Mouse (Mus musculus) CD4-positive helper T cell, adult 2 months (primary cell): ENCODE data around the gene Iqcb1.
A peak's percentile ranks its signal among the peaks of the same experiment; 100 is the strongest.
"Not testable (repeated sequence)": the region's sequence is repeated elsewhere in the genome, so short reads cannot be mapped to it uniquely, and the experiment has no call there.

Experiments used
- DNase-seq: peaks from one replicate; pipeline ENCODE4 v3.0.0-alpha.2; 2012; ENCODE audit warnings: low read depth, missing footprints, low spot score

Gene Iqcb1

GRCm38 (mm10) chr16:36828054-36828786 lies at the start of gene Iqcb1:
TSS of gene Iqcb1 (plus strand) at chr16:36828385.
- peak; percentile 84 for DNase-seq

DNA sequence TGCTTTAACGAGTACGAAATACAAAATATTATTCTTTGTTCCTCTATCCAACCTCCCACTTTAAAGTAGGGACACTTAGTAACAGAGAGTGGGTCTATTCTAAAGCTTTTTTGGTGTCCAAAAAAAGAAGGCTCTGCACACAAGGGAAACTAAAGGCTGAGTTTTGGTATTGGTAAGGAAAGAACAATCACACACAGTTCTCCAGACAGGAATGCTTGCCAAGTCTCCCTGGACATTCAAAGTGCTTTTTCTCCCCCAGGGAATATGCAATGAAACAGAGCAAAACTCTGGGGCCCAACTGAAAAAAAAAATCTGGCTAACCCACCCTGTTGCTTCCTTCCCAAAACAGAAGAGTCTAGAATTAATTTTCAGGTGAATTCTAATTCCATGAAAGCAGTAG lies 44.0 kb upstream of the Iqcb1 start:
- DNase-seq = no peak

GRCm38 (mm10) chr16:36784594-36785313 lies 43.4 kb upstream of the Iqcb1 start, which contains the start of gene Slc15a2:
TSS of gene Slc15a2 (minus strand) at chr16:36784962.
- DNase-seq = no peak

DNA sequence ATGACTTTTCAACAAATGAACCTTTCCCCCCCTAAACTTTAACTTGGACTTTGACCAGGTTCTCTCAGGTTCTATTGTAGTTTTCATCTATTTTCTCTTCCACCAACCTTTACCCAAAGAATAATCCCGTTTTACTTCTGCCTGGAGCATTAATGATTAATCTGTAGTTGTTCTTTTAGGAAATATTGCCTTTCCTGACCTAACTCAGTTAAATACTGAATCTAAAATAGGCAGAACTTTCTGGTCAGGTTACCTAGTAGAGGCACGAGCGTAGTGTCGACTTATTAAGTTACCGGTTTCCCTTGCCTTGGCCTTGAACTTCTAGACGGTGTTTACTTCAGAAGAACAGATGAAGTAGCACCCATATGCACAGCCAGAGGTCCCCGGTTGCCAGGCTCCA lies 41.7 kb upstream of the Iqcb1 start:
- no peak for DNase-seq

DNA sequence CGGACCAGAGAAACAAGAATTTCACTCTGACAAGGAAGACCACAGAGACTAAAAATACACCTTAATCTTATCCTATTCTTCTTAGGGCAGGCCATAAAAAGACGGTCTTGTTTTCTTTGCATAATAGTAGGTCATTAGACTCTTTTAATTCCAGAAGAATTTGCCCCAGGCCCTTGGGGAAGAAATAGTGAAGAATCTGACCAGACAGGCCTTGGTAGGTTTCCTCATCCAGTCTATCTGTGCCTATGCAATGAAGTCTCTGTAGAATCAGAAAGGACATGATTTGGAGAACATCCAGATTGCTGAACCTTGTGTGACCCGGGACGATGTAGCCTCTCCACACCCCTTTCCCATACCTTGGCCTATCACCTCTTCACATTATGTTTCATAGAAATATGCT lies 38.0 kb upstream of the Iqcb1 start:
- no peak for DNase-seq

- no peak for DNase-seq
Observed at GRCm38 (mm10) chr16:36794976-36795375, 33.2 kb upstream of the Iqcb1 start.

DNA sequence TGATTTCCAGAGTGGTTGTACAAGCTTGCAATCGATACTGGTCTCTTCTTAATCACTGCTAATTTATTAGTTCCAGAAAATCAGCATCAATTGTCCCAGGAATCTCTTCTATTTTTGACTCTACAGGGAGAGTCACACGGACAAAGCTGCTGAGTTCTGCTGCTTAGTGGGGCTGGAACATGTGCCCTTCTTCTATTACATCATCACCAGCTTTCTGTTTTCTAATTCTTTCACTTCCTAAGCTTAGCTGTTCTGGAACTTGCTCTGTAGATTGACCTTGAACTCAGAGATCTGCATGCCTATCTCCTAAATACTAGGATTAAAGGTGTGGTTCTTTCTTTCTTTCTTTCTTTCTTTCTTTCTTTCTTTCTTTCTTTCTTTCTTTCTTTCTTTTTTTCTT lies 29.9 kb upstream of the Iqcb1 start:
- DNase-seq = no peak

DNA sequence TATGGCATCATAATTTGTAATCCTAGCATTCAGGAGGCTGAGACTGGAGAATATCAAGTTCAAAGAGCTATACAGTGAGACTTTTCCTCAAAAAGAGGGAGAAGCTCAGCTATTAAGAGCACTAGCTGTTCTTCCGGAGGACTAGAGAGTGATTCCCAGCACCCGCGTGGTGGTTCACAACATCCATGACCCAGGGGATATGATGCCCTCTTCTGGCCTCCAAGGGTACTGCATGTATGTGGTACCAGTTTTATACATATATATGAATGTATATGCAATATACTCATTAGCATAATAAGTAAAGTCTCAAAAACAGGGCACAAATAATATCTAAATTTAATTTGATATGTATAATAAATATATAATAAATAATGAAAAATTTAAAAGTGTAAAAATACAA lies 25.8 kb upstream of the Iqcb1 start:
- DNase-seq = no peak

- no peak for DNase-seq
Observed at GRCm38 (mm10) chr16:36808616-36809015, 19.6 kb upstream of the Iqcb1 start.

DNA sequence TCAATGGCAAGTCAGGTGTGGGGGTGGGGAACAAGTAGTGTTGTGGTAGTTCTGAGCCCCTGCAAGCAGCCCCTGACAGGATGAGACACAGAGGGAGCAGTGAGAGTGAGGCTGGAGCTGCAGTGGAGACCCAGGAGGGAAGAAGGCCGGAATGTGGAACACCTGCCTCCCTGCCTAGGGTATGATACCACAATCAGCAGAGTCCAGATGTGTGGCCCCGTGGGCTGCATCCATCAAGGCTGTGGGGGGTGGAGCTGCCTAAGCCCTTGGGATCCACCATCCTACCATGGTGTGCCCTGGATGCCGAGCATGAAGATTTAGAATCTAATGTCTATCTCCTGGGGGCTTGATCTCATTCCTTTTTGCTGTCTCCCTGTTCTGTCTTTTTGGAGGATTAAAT lies 14.5 kb upstream of the Iqcb1 start:
- DNase-seq = no peak

DNA sequence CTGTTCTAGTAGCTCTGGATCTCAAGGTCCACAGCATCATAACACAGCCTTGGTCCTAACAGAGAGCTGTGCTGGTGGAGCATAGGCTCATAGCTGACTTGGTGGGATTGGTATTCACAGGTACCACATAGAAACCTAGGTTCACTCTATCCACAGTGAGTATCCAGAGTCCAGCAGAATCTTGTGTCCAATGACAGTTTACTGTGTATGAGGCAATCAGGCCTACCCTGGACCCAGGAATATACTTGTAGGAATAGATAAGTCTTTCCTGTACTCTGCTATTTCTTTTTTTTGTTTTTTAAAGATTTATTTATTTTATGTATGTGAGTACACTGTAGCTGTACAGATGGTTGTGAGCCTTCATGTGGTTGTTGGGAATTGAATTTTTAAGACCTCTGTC lies 11.3 kb upstream of the Iqcb1 start:
- DNase-seq = no peak

DNA sequence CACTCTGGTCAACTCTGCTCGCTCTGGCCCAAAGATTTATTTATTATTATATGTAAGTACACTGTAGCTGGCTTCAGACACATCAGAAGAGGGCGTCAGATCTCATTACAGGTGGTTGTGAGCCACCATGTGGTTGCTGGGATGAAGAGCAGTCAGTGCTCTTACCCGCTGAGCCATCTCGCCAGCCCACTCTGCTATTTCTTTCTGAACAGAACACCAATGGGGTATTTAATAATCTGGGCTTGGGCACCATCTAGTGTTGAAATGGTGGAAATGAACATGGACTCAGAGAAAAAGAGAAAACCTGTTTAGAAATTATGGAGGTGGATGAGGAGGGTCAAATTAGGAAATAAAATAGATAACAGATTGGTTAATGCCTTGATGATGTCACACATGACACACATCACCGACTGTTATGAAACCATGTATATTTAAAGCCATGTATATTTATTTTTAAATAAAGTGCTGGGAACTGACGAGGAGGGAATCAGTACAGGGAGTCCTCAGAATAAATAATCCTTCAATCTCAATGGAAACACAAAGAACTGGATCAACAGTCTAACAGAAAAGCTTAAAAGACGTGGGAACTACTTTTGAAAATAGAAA lies 10.8 kb upstream of the Iqcb1 start:
- DNase-seq = peak; percentile 78

- DNase-seq = no peak
Observed at GRCm38 (mm10) chr16:36820016-36820415, 8.2 kb upstream of the Iqcb1 start.

DNA sequence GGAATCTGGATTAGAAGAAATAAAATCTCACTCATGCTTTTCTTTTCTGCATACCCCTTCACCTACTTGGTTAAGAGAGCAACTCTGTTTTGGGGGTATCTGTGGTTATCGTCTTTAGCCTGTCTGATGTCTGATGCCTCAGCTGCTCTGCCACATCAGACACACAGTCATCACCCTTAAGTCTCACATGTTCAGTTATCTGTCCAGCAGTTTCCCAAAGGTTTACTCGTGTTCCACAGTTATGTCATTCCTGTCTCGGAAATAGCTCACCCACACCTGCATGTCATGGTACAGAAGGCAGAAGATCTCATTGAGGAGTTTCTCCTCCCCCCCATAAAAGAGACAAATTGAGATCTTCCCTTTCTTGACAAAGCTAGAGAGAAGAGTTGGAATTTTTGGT lies 7.4 kb upstream of the Iqcb1 start:
- no peak for DNase-seq

GRCm38 (mm10) chr16:36821474-36821873 lies 6.7 kb upstream of the Iqcb1 start:
- DNase-seq = peak; percentile 10

- no peak for DNase-seq
Observed at GRCm38 (mm10) chr16:36827611-36828053, 553 bp upstream of the Iqcb1 start.

DNA sequence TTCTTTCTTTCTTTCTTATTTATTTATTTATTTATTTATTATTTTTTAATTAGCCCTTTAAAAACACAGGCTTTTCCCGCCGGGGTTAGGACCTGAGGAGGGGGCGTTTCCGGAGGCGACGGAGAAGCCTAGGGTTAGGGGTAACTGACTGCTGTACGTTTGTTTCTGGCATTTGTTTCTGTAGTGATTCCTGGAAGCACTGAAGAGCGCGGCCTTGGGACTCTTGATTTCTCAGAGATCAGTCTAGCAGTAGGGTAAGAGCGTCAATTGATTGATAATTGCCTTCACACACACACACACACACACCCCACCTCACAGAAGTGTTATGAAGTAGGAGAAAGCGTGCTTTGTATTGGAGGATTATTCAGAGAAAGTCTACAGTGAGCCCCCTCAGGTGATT lies 635 bp downstream of the Iqcb1 start:
- DNase-seq = peak; percentile 4

GRCm38 (mm10) chr16:36846894-36847293 lies 18.7 kb downstream of the Iqcb1 start:
- not testable (repeated sequence) for DNase-seq

DNA sequence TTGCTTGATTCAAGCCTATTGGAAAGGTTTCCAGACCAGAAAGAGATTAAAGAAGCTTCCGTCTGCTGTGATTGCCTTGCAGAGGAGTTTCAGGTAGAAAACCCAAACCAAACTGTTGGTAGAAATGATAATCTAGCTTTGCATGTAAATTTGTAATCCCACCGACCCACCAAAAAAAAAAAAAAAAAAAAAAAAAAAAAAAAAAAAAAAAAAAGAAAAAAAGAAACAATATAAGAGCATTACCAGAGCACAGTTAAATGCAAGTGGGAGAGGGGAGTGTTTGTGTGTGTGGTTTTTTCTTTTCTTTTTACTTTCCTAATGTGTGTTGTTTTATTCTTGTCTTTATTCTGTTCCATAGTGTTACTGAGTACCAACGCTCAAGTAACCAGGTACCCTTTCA lies 23.0 kb downstream of the Iqcb1 start:
- DNase-seq = no peak

GRCm38 (mm10) chr16:36863585-36863984 lies 35.4 kb downstream of the Iqcb1 start:
- DNase-seq = no peak

- no peak for DNase-seq
Observed at GRCm38 (mm10) chr16:36869442-36869841, 41.3 kb downstream of the Iqcb1 start.

DNA sequence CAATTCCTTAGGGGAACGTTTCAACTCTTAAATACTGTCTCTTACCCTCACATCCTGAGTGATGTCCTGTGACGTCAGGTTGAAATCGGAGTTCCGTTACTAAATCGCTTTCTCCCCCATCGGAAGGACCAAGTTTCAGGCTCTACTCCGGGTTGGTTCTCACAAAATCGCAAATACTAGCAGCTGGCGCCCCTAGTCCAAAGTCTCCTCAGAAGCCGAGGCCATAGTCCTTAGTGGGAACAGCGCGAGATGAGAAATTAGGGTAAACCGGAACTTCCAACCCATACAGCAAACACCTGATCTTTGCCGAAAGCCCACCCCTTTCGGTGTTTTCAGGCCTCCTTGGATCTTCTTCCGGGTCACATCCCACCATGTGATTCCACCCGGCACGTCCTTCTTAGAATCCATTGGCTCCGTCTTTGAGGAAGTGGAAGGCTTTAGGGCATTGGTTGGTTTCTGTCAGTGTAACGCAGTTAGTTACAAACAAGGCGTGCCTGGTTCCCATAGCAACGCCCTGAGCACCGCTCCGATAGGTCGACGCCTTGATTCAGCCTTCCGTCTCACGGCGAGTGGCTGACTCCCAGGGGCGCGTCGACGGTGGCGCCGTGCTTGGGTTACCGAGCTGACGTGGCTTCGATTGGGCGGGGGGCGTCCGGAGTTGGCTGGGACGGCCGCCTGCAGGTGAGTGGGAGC lies 46.5 kb downstream of the Iqcb1 start, which contains the start of the genes Eaf2 and Golgb1:
Gene Eaf2 (minus strand): TSS at position 421 of the 693 bp plus-strand sequence.
Gene Golgb1 (plus strand): TSS at position 558 of the 693 bp plus-strand sequence.
- DNase-seq = peak; percentile 100
